Mouse (Mus musculus): ENCODE results near the gene Stra8. TPM values are rescaled to one million over a fixed set of nuclear protein-coding genes. Genes with fewer than 3 reads are reported as not detected.

Gene Stra8
- total RNA-seq, 2 experiments from 2014 or later = not detected

Other genes starting within 250 kb of the Stra8 start
- gene Agbl3, start 139.7 kb upstream of the Stra8 start, total RNA-seq (2015) = 3.6 and 7.1 TPM in 2 replicates
- 2.9 and 3.6 TPM in 2 replicates for gene Agbl3, start 139.7 kb upstream of the Stra8 start, total RNA-seq (2017)
- 0.10 and 1.2 TPM in 2 replicates for gene Tmem140, start 57.0 kb upstream of the Stra8 start, total RNA-seq (2015)
- 0.33 and 0.88 TPM in 2 replicates for gene Tmem140, start 57.0 kb upstream of the Stra8 start, total RNA-seq (2017)
- 5.1 and 5.6 TPM in 2 replicates for gene Cyren, start 42.1 kb upstream of the Stra8 start, total RNA-seq (2015)
- gene Cyren, start 42.1 kb upstream of the Stra8 start, total RNA-seq (2017) = 2.5 and 2.9 TPM in 2 replicates
- gene Wdr91, start 9.3 kb upstream of the Stra8 start, total RNA-seq (2015) = 5.8 and 6.1 TPM in 2 replicates
- 20.5 and 22.7 TPM in 2 replicates for gene Wdr91, start 9.3 kb upstream of the Stra8 start, total RNA-seq (2017)
- 0.42 TPM in 1 of 2 replicates, not detected in the other for gene Slc23a4, start 68.2 kb downstream of the Stra8 start, total RNA-seq (2015)
- gene Slc23a4, start 68.2 kb downstream of the Stra8 start, total RNA-seq (2017) = 0.10 TPM in 1 of 2 replicates, not detected in the other
- 56.9 and 59.5 TPM in 2 replicates for gene Cnot4, start 213.6 kb downstream of the Stra8 start, total RNA-seq (2015)
- 24.7 and 28.9 TPM in 2 replicates for gene Cnot4, start 213.6 kb downstream of the Stra8 start, total RNA-seq (2017)